In genomic region chr8:10961989-10962388, GRCm38 (mm10) we compare ENCODE assay signal across 8 mouse cellular contexts. TPM values are rescaled to one million over a fixed set of nuclear protein-coding genes. Genes with fewer than 3 reads are reported as not detected.
A peak's percentile ranks its signal among the peaks of the same experiment; 100 is the strongest.
DNase-seq lines count a peak whose midpoint lies in the region; ATAC-seq and TF ChIP-seq lines count a peak whose summit lies in the region.

No protein-coding gene starts in this region.

- ATAC-seq in liver, postnatal 0 days, result no peak
- ATAC-seq in liver, embryonic 12.5 days, result no peak
- ATAC-seq in embryonic facial prominence, embryonic 15.5 days (ENCODE audit: insufficient number of reproducible peaks, low FRiP score, low TSS enrichment, low read depth), result peak; percentile 30; the same call in 1 of the 2 replicates
- peak; percentile 57 for ATAC-seq in stomach, embryonic 16.5 days (ENCODE audit: insufficient read depth, low FRiP score)

- TF ChIP-seq EP300 in liver, postnatal 0 days (IDR thresholded peaks at IDR 0.05; ENCODE audit: low read depth), result no peak

- peaks cover 37% of the 10 kb centered on the region for H3K4me1 ChIP-seq in liver, postnatal 0 days (ENCODE audit: insufficient read depth)
- H3K4me1 ChIP-seq in liver, embryonic 12.5 days, result peaks cover 63% of the 10 kb centered on the region
- peaks cover 40% of the 10 kb centered on the region for H3K4me1 ChIP-seq in embryonic facial prominence, embryonic 15.5 days
- peaks cover 51% of the 10 kb centered on the region for H3K4me1 ChIP-seq in stomach, embryonic 16.5 days (ENCODE audit: control insufficient read depth, insufficient read depth, low read length)

- H3K9ac ChIP-seq in liver, postnatal 0 days (replicated peaks), result no peak overlapping the region
- H3K9ac ChIP-seq in liver, embryonic 12.5 days, result no peak overlapping the region
- H3K9ac ChIP-seq in embryonic facial prominence, embryonic 15.5 days, result no peak overlapping the region
- H3K9ac ChIP-seq in stomach, embryonic 16.5 days (ENCODE audit: low read length), result no peak overlapping the region

- peak overlapping the region; percentile 32; the same call in 1 of the 2 replicates for H3K27ac ChIP-seq in liver, postnatal 0 days (ENCODE audit: low read depth)
- no peak overlapping the region for H3K27ac ChIP-seq in liver, embryonic 12.5 days
- 0 out of 2 replicates have a peak overlapping the region, but pooled peaks have one; percentile 24 for H3K27ac ChIP-seq in embryonic facial prominence, embryonic 15.5 days (replicated peaks)
- H3K27ac ChIP-seq in stomach, embryonic 16.5 days (ENCODE audit: low read length), result peak overlapping the region; percentile 75

- TF ChIP-seq CTCF in liver, postnatal 0 days (IDR thresholded peaks at IDR 0.05; ENCODE audit: low read depth), result no peak

- intact Hi-C loops in left cerebral cortex, postnatal 10 days (cut with DNase I), result no loop called here

- H3K27me3 ChIP-seq in liver, postnatal 0 days (ENCODE audit: insufficient read depth, low read length), result 0 out of 2 replicates have a peak, but pooled peaks cover 5% of the 10 kb centered on the region
- peaks cover 63% of the 10 kb centered on the region for H3K27me3 ChIP-seq in liver, embryonic 12.5 days (replicated peaks)
- H3K27me3 ChIP-seq in embryonic facial prominence, embryonic 15.5 days, result 0 out of 2 replicates have a peak, but pooled peaks cover 3% of the 10 kb centered on the region
- H3K27me3 ChIP-seq in stomach, embryonic 16.5 days (ENCODE audit: control insufficient read depth, insufficient read depth, low read length), result no peaks in the 10 kb centered on the region

- whole genome bisulfite sequencing in liver, postnatal 0 days (ENCODE audit: insufficient replicate concordance), result 39% methylated on average over 8 of the region's 8 CpGs
- 51% methylated on average over 8 of the region's 8 CpGs for WGBS in liver, embryonic 12.5 days (ENCODE audit: insufficient replicate concordance)
- 14% methylated on average over 8 of the region's 8 CpGs for WGBS in embryonic facial prominence, embryonic 15.5 days
- 12% methylated on average over 8 of the region's 8 CpGs for WGBS in stomach, embryonic 16.5 days

- no peaks in the 10 kb centered on the region for H3K9me3 ChIP-seq in liver, postnatal 0 days (ENCODE audit: low read length)
- no peaks in the 10 kb centered on the region for H3K9me3 ChIP-seq in liver, embryonic 12.5 days (replicated peaks)
- no peaks in the 10 kb centered on the region for H3K9me3 ChIP-seq in embryonic facial prominence, embryonic 15.5 days (replicated peaks)
- no peaks in the 10 kb centered on the region for H3K9me3 ChIP-seq in stomach, embryonic 16.5 days (replicated peaks; ENCODE audit: control insufficient read depth, low read length)

- H3K4me2 ChIP-seq in liver, postnatal 0 days (ENCODE audit: low read depth, low read length), result no peak overlapping the region
- no peak overlapping the region for H3K4me2 ChIP-seq in liver, embryonic 12.5 days
- H3K4me2 ChIP-seq in embryonic facial prominence, embryonic 15.5 days (replicated peaks), result no peak overlapping the region
- H3K4me2 ChIP-seq in stomach, embryonic 16.5 days (ENCODE audit: low read depth, low read length), result peak overlapping the region; percentile 7; the same call in 1 of the 2 replicates

- H3K4me3 ChIP-seq in liver, postnatal 0 days (ENCODE audit: low read depth, low read length), result no peak overlapping the region
- H3K4me3 ChIP-seq in liver, embryonic 12.5 days, result no peak overlapping the region
- no peak overlapping the region for H3K4me3 ChIP-seq in embryonic facial prominence, embryonic 15.5 days (replicated peaks)
- no peak overlapping the region for H3K4me3 ChIP-seq in stomach, embryonic 16.5 days (replicated peaks; ENCODE audit: low read length)

- H3K36me3 ChIP-seq in liver, postnatal 0 days (replicated peaks; ENCODE audit: insufficient read depth, low read length), result no peaks in the 10 kb centered on the region
- H3K36me3 ChIP-seq in liver, embryonic 12.5 days, result no peaks in the 10 kb centered on the region
- no peaks in the 10 kb centered on the region for H3K36me3 ChIP-seq in embryonic facial prominence, embryonic 15.5 days
- H3K36me3 ChIP-seq in stomach, embryonic 16.5 days (ENCODE audit: control insufficient read depth, insufficient read depth, low read length), result no peaks in the 10 kb centered on the region

- DNase-seq in liver, postnatal 0 days, result no peak
- peak; percentile 70 to 82 for DNase-seq in kidney, postnatal 36 days
- DNase-seq in layer of hippocampus, adult 9-11 months, result no peak
- DNase-seq in layer of hippocampus, postnatal 14 days (ENCODE audit: low spot score in 2 of 2), result no peak
- no peak for DNase-seq in left cerebral cortex, postnatal 10 days (ENCODE audit: extremely low spot score in 1 of 2, low spot score in 2 of 2)

RNA-seq across cellular contexts. Expression of gene Irs2, which starts 46.3 kb away (rescaled TPM):
- 4.4 and 5.7 TPM in 2 replicates for polyA plus RNA-seq in liver, postnatal 0 days (2015; fragmentation: Nextera tagmentation; extraction: Ambion mirVana)
- 9.6 and 10.4 TPM in 2 replicates for polyA plus RNA-seq in liver, embryonic 12.5 days (2016; fragmentation: Nextera tagmentation; extraction: Ambion mirVana)
- 7.4 and 7.9 TPM in 2 replicates for polyA plus RNA-seq in embryonic facial prominence, embryonic 15.5 days (2015; fragmentation: Nextera tagmentation; extraction: Ambion mirVana)
- polyA plus RNA-seq in stomach, embryonic 16.5 days (2015; fragmentation: Nextera tagmentation; extraction: Ambion mirVana), result 3.3 and 3.4 TPM in 2 replicates
- 10 to 100 TPM; 59.9 to 65.7 TPM for total RNA-seq in layer of hippocampus, postnatal 14 days (2021)
- total RNA-seq in left cerebral cortex, postnatal 10 days (2021), result 10 to 100 TPM; 44.6 to 47.4 TPM

Comparison
In these comparisons a context has a peak if more than half of its experiments do, and no peak if none do; other contexts are left out.
1. ATAC-seq: peak in embryonic facial prominence, embryonic 15.5 days (single experiment) and stomach, embryonic 16.5 days (single experiment); none in liver, postnatal 0 days (single experiment) and liver, embryonic 12.5 days (single experiment).
2. DNase-seq: peak in kidney, postnatal 36 days (2 of 2); none in liver, postnatal 0 days (single experiment), layer of hippocampus, adult 9-11 months (single experiment), layer of hippocampus, postnatal 14 days (0 of 2) and left cerebral cortex, postnatal 10 days (0 of 2).